Mouse (Mus musculus) stomach, embryonic 16.5 days (tissue): ENCODE measurements at regions not wholly inside any gene's neighbourhood (a gene's known extent, or its start where the extent isn't known, plus 50 kb on each side); places are given as distances from the start of the nearest gene placed in this dataset.
A peak's percentile ranks its signal among the peaks of the same experiment; 100 is the strongest.

Source experiments
- ATAC-seq: fragments of 200-750 bp; cut with Nextera tagmentation; 2 replicates; pipeline ENCODE4 v1.8.0; 2017; ENCODE audit warnings: moderate number of reproducible peaks, moderate TSS enrichment; ENCODE audit not compliant: insufficient read depth, low FRiP score
- H3K27ac ChIP-seq: fragments of 300-500 bp; sonication (generic); 2 replicates; pipeline ENCODE4 v1.5.1; 2014; ENCODE audit warnings: low read length
- H3K27me3 ChIP-seq: fragments of 300-500 bp; sonication (generic); 2 replicates; pipeline ENCODE4 v1.6.1; 2014; ENCODE audit warnings: low read length, control low read depth, mixed read lengths; ENCODE audit not compliant: control insufficient read depth, insufficient read depth
- H3K36me3 ChIP-seq: fragments of 300-500 bp; sonication (generic); 2 replicates; pipeline ENCODE4 v1.6.1; 2014; ENCODE audit warnings: low read length; ENCODE audit not compliant: control insufficient read depth, insufficient read depth
- H3K4me1 ChIP-seq: fragments of 300-500 bp; sonication (generic); 2 replicates; pipeline ENCODE4 v1.6.1; 2014; ENCODE audit warnings: low read length, control low read depth, mixed read lengths; ENCODE audit not compliant: control insufficient read depth, insufficient read depth
- H3K4me2 ChIP-seq: fragments of 300-500 bp; sonication (generic); 2 replicates; pipeline ENCODE4 v1.6.1; 2014; ENCODE audit warnings: low read depth, low read length, mixed read lengths
- H3K4me3 ChIP-seq: fragments of 300-500 bp; sonication (generic); replicated peaks from 2 replicates; pipeline ENCODE4 v1.5.1; 2014; ENCODE audit warnings: mild to moderate bottlenecking, low read length
- H3K9ac ChIP-seq: fragments of 300-500 bp; sonication (generic); 2 replicates; pipeline ENCODE4 v1.6.1; 2014; ENCODE audit warnings: low read length
- H3K9me3 ChIP-seq: fragments of 300-500 bp; sonication (generic); replicated peaks from 2 replicates; pipeline ENCODE4 v1.6.1; 2016; ENCODE audit warnings: low read length, control low read depth; ENCODE audit not compliant: control insufficient read depth
- WGBS: fragments of 180-500 bp; shearing (Covaris S2); extraction: QIAGEN DNeasy Blood & Tissue Kit; methylation state at CpG from one replicate; pipeline ENCODE4 v1.1.7; 2014; 5-methylcytosine and 5-hydroxymethylcytosine counted together

- WGBS = 24% methylated on average over 9 of the region's 9 CpGs
- H3K9me3 ChIP-seq = no peaks in the 10 kb centered on the region
- ATAC-seq = no peak
- H3K9ac ChIP-seq = no peak overlapping the region
- H3K4me3 ChIP-seq = no peak overlapping the region
- H3K36me3 ChIP-seq = no peaks in the 10 kb centered on the region
- no peak overlapping the region for H3K4me2 ChIP-seq
- peaks cover 12% of the 10 kb centered on the region for H3K4me1 ChIP-seq
- no peak overlapping the region for H3K27ac ChIP-seq
- H3K27me3 ChIP-seq = no peaks in the 10 kb centered on the region
Observed at GRCm38 (mm10) chr6:100376656-100377055, 89.4 kb upstream of the Rybp start.

- H3K36me3 ChIP-seq = no peaks in the 10 kb centered on the region
- H3K27me3 ChIP-seq = no peaks in the 10 kb centered on the region
- no peak overlapping the region for H3K9ac ChIP-seq
- no peaks in the 10 kb centered on the region for H3K4me1 ChIP-seq
- H3K9me3 ChIP-seq = no peaks in the 10 kb centered on the region
- no peak overlapping the region for H3K4me2 ChIP-seq
- no peak for ATAC-seq
- H3K4me3 ChIP-seq = no peak overlapping the region
- 82% methylated on average over 1 of the region's 1 CpGs for WGBS
- H3K27ac ChIP-seq = no peak overlapping the region
Observed at GRCm38 (mm10) chr6:100370828-100371227, 83.5 kb upstream of the Rybp start.

DNA sequence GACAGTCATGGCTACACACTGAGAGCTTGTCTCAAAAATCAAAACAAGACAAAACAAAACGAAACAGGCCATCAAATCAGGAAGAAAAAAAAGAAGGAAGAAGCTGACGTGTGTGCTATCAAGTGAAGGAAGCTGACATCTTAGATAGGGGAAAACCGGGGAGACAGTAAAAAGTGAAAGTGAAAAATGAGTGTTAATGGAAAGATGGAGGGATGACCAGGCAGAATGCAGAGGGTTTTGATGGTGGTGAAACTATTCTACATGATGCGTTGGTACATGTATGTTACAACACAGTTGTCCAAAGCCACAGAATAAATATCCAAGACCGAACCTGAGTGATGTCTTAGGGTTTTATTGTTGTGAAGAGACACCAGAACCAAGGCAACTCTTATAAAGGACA, 83.1 kb upstream of the Rybp start:
- no peak for ATAC-seq
- no peaks in the 10 kb centered on the region for H3K27me3 ChIP-seq

GRCm38 (mm10) chr6:100366231-100366630, 78.9 kb upstream of the Rybp start:
- no peaks in the 10 kb centered on the region for H3K4me1 ChIP-seq
- H3K36me3 ChIP-seq = no peaks in the 10 kb centered on the region
- no peaks in the 10 kb centered on the region for H3K9me3 ChIP-seq
- no peaks in the 10 kb centered on the region for H3K27me3 ChIP-seq
- WGBS = 44% methylated on average over 8 of the region's 8 CpGs
- no peak overlapping the region for H3K27ac ChIP-seq
- no peak overlapping the region for H3K9ac ChIP-seq
- H3K4me2 ChIP-seq = no peak overlapping the region
- no peak overlapping the region for H3K4me3 ChIP-seq
- ATAC-seq = no peak

More for the DNA sequence above, 83.1 kb upstream of the Rybp start:
- Histone ChIP-seq H3K9me3 (no peaks in the 10 kb centered on the region), H3K4me1 (no peaks in the 10 kb centered on the region), H3K4me3 (no peak overlapping the region), H3K36me3 (no peaks in the 10 kb centered on the region), H3K9ac (no peak overlapping the region), H3K27ac (no peak overlapping the region), H3K4me2 (no peak overlapping the region)
- 83% methylated on average over 5 of the region's 5 CpGs for WGBS

- no peak overlapping the region for H3K9ac ChIP-seq
- WGBS = 66% methylated on average over 4 of the region's 4 CpGs
- no peaks in the 10 kb centered on the region for H3K36me3 ChIP-seq
- H3K9me3 ChIP-seq = no peaks in the 10 kb centered on the region
- H3K4me1 ChIP-seq = no peaks in the 10 kb centered on the region
- no peak overlapping the region for H3K27ac ChIP-seq
- no peak overlapping the region for H3K4me2 ChIP-seq
- H3K27me3 ChIP-seq = no peaks in the 10 kb centered on the region
- no peak for ATAC-seq
- H3K4me3 ChIP-seq = no peak overlapping the region
Observed at GRCm38 (mm10) chr6:100365791-100366190, 78.5 kb upstream of the Rybp start.

DNA sequence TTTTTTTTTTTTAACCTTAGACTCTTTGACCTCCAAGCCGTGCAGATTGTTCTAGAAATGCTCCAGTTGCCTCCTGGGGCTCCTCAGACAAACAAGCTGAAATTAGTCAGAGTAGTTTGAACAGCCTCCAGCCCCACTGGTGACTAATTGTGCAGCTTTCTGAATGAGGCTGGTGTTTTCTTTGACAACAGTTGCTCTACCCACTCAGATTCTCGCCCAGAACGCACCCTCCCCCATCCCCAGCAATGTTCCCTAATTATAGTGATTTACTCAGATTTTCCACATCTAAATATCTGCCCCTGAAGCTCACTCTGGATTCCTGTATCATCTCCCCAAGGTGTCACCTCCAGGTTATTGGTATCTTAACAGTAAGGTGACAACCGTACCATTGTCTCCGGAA, 76.4 kb upstream of the Rybp start:
- H3K4me2 ChIP-seq = no peak overlapping the region
- no peak overlapping the region for H3K4me3 ChIP-seq
- WGBS = 68% methylated on average over 5 of the region's 5 CpGs
- H3K4me1 ChIP-seq = no peaks in the 10 kb centered on the region
- no peaks in the 10 kb centered on the region for H3K9me3 ChIP-seq
- H3K9ac ChIP-seq = no peak overlapping the region
- ATAC-seq = no peak
- no peaks in the 10 kb centered on the region for H3K27me3 ChIP-seq
- H3K36me3 ChIP-seq = no peaks in the 10 kb centered on the region
- no peak overlapping the region for H3K27ac ChIP-seq

GRCm38 (mm10) chr6:100356617-100357399, 69.5 kb upstream of the Rybp start:
- H3K27me3 ChIP-seq = no peaks in the 10 kb centered on the region
- no peak overlapping the region for H3K4me2 ChIP-seq
- H3K4me1 ChIP-seq = no peaks in the 10 kb centered on the region
- 58% methylated on average over 11 of the region's 11 CpGs for WGBS
- no peak overlapping the region for H3K4me3 ChIP-seq
- H3K9me3 ChIP-seq = no peaks in the 10 kb centered on the region
- no peak overlapping the region for H3K9ac ChIP-seq
- no peaks in the 10 kb centered on the region for H3K36me3 ChIP-seq
- no peak overlapping the region for H3K27ac ChIP-seq
- peak; percentile 76; the same call in 1 of the 2 replicates for ATAC-seq

DNA sequence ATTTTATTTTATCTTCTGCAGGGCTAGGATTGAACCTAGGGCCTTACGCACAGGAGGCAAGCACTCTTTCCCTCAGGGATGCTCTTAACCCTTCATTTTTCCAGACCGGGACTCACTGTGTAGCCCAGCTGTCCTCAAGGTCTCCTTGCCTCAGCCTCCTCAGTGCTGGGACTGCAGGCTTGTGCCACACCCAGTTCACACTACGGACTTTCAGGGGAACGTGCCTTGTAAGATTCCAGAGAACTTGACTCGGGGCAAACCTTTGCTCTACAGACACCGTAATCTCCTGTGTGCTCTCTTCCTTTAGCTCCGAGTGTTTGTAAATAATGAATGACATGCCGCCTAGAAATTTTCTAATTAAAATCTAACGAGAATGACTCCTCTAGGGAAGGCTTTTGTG, 68.6 kb upstream of the Rybp start:
- no peaks in the 10 kb centered on the region for H3K27me3 ChIP-seq
- 61% methylated on average over 9 of the region's 9 CpGs for WGBS
- H3K4me2 ChIP-seq = no peak overlapping the region
- no peak overlapping the region for H3K27ac ChIP-seq
- no peak; the same call in 1 of the 2 replicates for ATAC-seq
- H3K4me1 ChIP-seq = no peaks in the 10 kb centered on the region
- no peak overlapping the region for H3K4me3 ChIP-seq
- H3K36me3 ChIP-seq = no peaks in the 10 kb centered on the region
- no peak overlapping the region for H3K9ac ChIP-seq
- H3K9me3 ChIP-seq = no peaks in the 10 kb centered on the region

DNA sequence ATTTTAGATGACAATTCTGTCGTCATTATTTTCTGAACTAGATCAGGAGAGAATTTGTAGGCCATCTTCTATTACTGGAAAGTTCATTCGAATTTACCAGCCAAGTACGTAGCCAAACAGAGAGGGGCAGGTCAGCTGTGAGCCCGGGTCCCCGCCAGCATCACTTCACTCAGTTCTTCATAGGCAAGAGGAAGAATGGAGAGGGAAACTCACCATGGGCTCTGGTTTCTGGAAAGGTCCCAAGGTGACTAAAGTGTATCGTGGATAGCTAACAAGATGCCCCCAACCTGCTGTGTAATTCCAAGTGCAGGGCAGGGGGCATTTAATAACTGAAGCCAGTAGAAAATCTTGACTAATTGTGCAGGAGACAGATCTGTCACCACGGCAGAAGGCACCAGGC, 60.2 kb upstream of the Rybp start:
- H3K27ac ChIP-seq = no peak overlapping the region
- ATAC-seq = no peak
- WGBS = 83% methylated on average over 7 of the region's 7 CpGs

More for the DNA sequence above, 60.2 kb upstream of the Rybp start:
- Histone ChIP-seq H3K36me3 (no peaks in the 10 kb centered on the region), H3K27me3 (no peaks in the 10 kb centered on the region; the same call in 1 of the 2 replicates), H3K9me3 (no peaks in the 10 kb centered on the region), H3K4me3 (no peak overlapping the region), H3K9ac (no peak overlapping the region), H3K4me1 (no peaks in the 10 kb centered on the region), H3K4me2 (no peak overlapping the region)
